ENCODE assay signal across 11 mouse cellular contexts in the genomic region with DNA sequence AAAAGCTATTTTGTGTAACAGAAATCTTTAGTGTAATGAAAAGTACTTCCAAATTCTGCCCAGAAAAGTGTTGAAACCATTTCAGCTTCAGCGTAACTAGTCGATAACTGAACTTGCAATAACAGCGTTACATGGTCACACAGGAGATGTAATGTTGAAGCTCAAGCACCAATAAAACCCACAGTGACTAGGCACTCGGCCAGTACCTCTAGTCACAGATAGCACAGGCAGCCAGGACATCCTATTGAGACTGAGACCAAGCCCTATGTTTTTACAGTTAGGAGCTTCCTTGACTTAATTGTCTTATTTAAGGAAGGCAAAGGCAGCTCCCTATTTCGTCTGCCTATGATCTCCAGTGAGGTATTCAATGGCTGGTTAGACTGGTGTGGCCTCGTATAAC.
DNase-seq lines count a peak whose midpoint lies in the region; TF ChIP-seq lines count a peak whose summit lies in the region.
"Had no signal": no experiment of that assay in that cellular context is flagged by ENCODE, and none has a peak within 500 bp of the region (broad histone marks: within the 10 kb centered on the region; RNA-seq: fewer than 3 reads in every experiment).

No protein-coding gene starts in this region.

- intact Hi-C loops in gastrocnemius, adult 2 months (cut with DNase I) = no loop called here
- intact Hi-C loops in heart, postnatal 36 days (cut with DNase I) = loop anchor here (5.0 kb wide), 1 partner anchor 186 kb away; no protein-coding TSS in a partner anchor

- peak overlapping the region; percentile 32 for H3K27ac ChIP-seq in gastrocnemius, adult 2 months
- peak overlapping the region; percentile 79 for H3K27ac ChIP-seq in brown adipose tissue, adult 24 weeks (replicated peaks; ENCODE audit: low read depth, low read length)
- H3K27ac ChIP-seq: embryonic facial prominence, embryonic 15.5 days; hindbrain, postnatal 0 days; liver, embryonic 13.5 days had no signal

- TF ChIP-seq CTCF in gastrocnemius, adult 2 months (IDR thresholded peaks at IDR 0.05) = no peak

- H3K4me1 ChIP-seq in brown adipose tissue, adult 24 weeks (ENCODE audit: control insufficient read depth, insufficient read depth, insufficient read length, low read length) = peaks cover 3% of the 10 kb centered on the region; the same call in 1 of the 2 replicates
- H3K4me1 ChIP-seq: liver, embryonic 13.5 days had no signal

- no peak for DNase-seq in gastrocnemius, adult 2 months
- no peak for DNase-seq in gastrocnemius, adult 18-20 months (ENCODE audit: low spot score)
- DNase-seq in heart, adult 8-10 months (ENCODE audit: low spot score) = peak; percentile 71
- DNase-seq in heart, postnatal 36 days = peak; percentile 43 to 50
- DNase-seq in layer of hippocampus, adult 9-11 months = no peak
- DNase-seq in retina, postnatal 1 day = no peak
- DNase-seq: liver, embryonic 13.5 days; thymus, postnatal 14 days had no signal

- H3K4me3 ChIP-seq in gastrocnemius, adult 2 months = no peak overlapping the region
- H3K4me3 ChIP-seq in brown adipose tissue, adult 24 weeks (ENCODE audit: insufficient read depth, low read depth, low read length) = no peak overlapping the region
- H3K4me3 ChIP-seq: embryonic facial prominence, embryonic 15.5 days; liver, embryonic 13.5 days had no signal

Comparison
In these comparisons a context has a peak if more than half of its experiments do, and no peak if none do; other contexts are left out.
1. DNase-seq: peak in heart, adult 8-10 months (single experiment) and heart, postnatal 36 days (2 of 2); none in gastrocnemius, adult 2 months (single experiment), gastrocnemius, adult 18-20 months (single experiment), layer of hippocampus, adult 9-11 months (single experiment) and retina, postnatal 1 day (single experiment).